Mouse (Mus musculus) naive thymus-derived CD4-positive, alpha-beta T cell, adult 2 months (primary cell): ENCODE data around the gene Gm7951.
"Not testable (repeated sequence)": the region's sequence is repeated elsewhere in the genome, so short reads cannot be mapped to it uniquely, and the experiment has no call there.

Experiments used
- DNase-seq: peaks from one replicate; pipeline ENCODE4 v3.0.0-alpha.2; 2011; ENCODE audit warnings: low read depth

Gm7951 gene

GRCm38 (mm10) chr14:42117269-42117668 lies at the start of gene Gm7951:
Gene Gm7951, minus strand, starts transcription at chr14:42117369.
- DNase-seq: not testable (repeated sequence)

- not testable (repeated sequence) for DNase-seq
Measured at GRCm38 (mm10) chr14:42162522-42162921, 45.4 kb upstream of the Gm7951 start, which contains the start of gene Gm17027. Gene Gm17027, minus strand, starts transcription at chr14:42162622.

GRCm38 (mm10) chr14:42134571-42134970 lies 17.4 kb upstream of the Gm7951 start:
- DNase-seq: not testable (repeated sequence)

- DNase-seq: not testable (repeated sequence)
Measured at GRCm38 (mm10) chr14:42133806-42134205, 16.6 kb upstream of the Gm7951 start.
